Mouse (Mus musculus): ENCODE measurements around the gene Ssc5d. TPM values are rescaled to one million over a fixed set of nuclear protein-coding genes. Genes with fewer than 3 reads are reported as not detected.

The Ssc5d gene
- polyA plus RNA-seq, 1 experiment from 2014 or later = 2.3 TPM

GRCm38 (mm10) chr7:4963527-4963926 is 37.9 kb downstream of the Ssc5d start:
- ATAC-seq (ENCODE audit: low FRiP score, low TSS enrichment) = no peak
- H3K9ac ChIP-seq (replicated peaks; ENCODE audit: low read length) = no peak overlapping the region
- WGBS = 68% methylated on average over 5 of the region's 5 CpGs
- H3K4me2 ChIP-seq (replicated peaks; ENCODE audit: low read depth, low read length) = no peak overlapping the region
- no peaks in the 10 kb centered on the region for H3K4me1 ChIP-seq (ENCODE audit: insufficient read depth, low read length)
- H3K27ac ChIP-seq (ENCODE audit: low read length) = no peak overlapping the region
- no peaks in the 10 kb centered on the region for H3K9me3 ChIP-seq (ENCODE audit: low read length)
- H3K4me3 ChIP-seq (ENCODE audit: low read length) = no peak overlapping the region
- H3K36me3 ChIP-seq (ENCODE audit: insufficient read depth, low read length) = no peaks in the 10 kb centered on the region
- no peaks in the 10 kb centered on the region for H3K27me3 ChIP-seq (ENCODE audit: insufficient read depth, low read length)

- 4% methylated on average over 10 of the region's 10 CpGs for WGBS
- Histone ChIP-seq H3K4me1 (ENCODE audit: insufficient read depth, low read length) (no peaks in the 10 kb centered on the region), H3K27me3 (ENCODE audit: insufficient read depth, low read length) (no peaks in the 10 kb centered on the region), H3K27ac (ENCODE audit: low read length) (no peak within 1 kb of the TSS), H3K9me3 (ENCODE audit: low read length) (no peaks in the 10 kb centered on the region), H3K4me3 (ENCODE audit: low read length) (no peak within 1 kb of the TSS), H3K9ac (replicated peaks; ENCODE audit: low read length) (peak within 1 kb of the TSS; percentile 47; the same call in 1 of the 2 replicates), H3K4me2 (replicated peaks; ENCODE audit: low read depth, low read length) (peak within 1 kb of the TSS; percentile 45), H3K36me3 (ENCODE audit: insufficient read depth, low read length) (no peaks in the 10 kb centered on the region)
- peak; percentile 91 for ATAC-seq (ENCODE audit: low FRiP score, low TSS enrichment)
Observed at GRCm38 (mm10) chr7:4964272-4964671, 38.7 kb downstream of the Ssc5d start, which contains the start of gene Sbk2. Gene Sbk2, minus strand, starts transcription at chr7:4964406.

GRCm38 (mm10) chr7:4964988-4965387 is 39.4 kb downstream of the Ssc5d start:
- no peak overlapping the region for H3K9ac ChIP-seq (replicated peaks; ENCODE audit: low read length)
- 87% methylated on average over 5 of the region's 5 CpGs for WGBS
- no peak overlapping the region for H3K27ac ChIP-seq (ENCODE audit: low read length)
- no peaks in the 10 kb centered on the region for H3K9me3 ChIP-seq (ENCODE audit: low read length)
- H3K4me3 ChIP-seq (ENCODE audit: low read length) = no peak overlapping the region
- H3K4me2 ChIP-seq (replicated peaks; ENCODE audit: low read depth, low read length) = no peak overlapping the region
- no peaks in the 10 kb centered on the region for H3K4me1 ChIP-seq (ENCODE audit: insufficient read depth, low read length)
- no peak for ATAC-seq (ENCODE audit: low FRiP score, low TSS enrichment)
- no peaks in the 10 kb centered on the region for H3K27me3 ChIP-seq (ENCODE audit: insufficient read depth, low read length)
- H3K36me3 ChIP-seq (ENCODE audit: insufficient read depth, low read length) = no peaks in the 10 kb centered on the region

GRCm38 (mm10) chr7:4971068-4971467 is 45.5 kb downstream of the Ssc5d start, which contains the start of gene Sbk3:
Gene Sbk3, minus strand, starts transcription at chr7:4971168.
- 42% methylated on average over 6 of the region's 6 CpGs for WGBS
- Histone ChIP-seq H3K27me3 (ENCODE audit: insufficient read depth, low read length) (no peaks in the 10 kb centered on the region), H3K4me3 (ENCODE audit: low read length) (no peak within 1 kb of the TSS), H3K36me3 (ENCODE audit: insufficient read depth, low read length) (no peaks in the 10 kb centered on the region), H3K9me3 (ENCODE audit: low read length) (no peaks in the 10 kb centered on the region), H3K4me1 (ENCODE audit: insufficient read depth, low read length) (no peaks in the 10 kb centered on the region), H3K4me2 (replicated peaks; ENCODE audit: low read depth, low read length) (no peak within 1 kb of the TSS), H3K27ac (ENCODE audit: low read length) (no peak within 1 kb of the TSS), H3K9ac (replicated peaks; ENCODE audit: low read length) (no peak within 1 kb of the TSS)
- no peak for ATAC-seq (ENCODE audit: low FRiP score, low TSS enrichment)

- WGBS = 24% methylated on average over 7 of the region's 7 CpGs
- no peak overlapping the region for H3K27ac ChIP-seq (ENCODE audit: low read length)
- no peak for ATAC-seq (ENCODE audit: low FRiP score, low TSS enrichment)
Observed at GRCm38 (mm10) chr7:4971710-4972109, 46.1 kb downstream of the Ssc5d start.

GRCm38 (mm10) chr7:4972321-4973047 is 46.9 kb downstream of the Ssc5d start:
- Histone ChIP-seq H3K27me3 (ENCODE audit: insufficient read depth, low read length) (no peaks in the 10 kb centered on the region), H3K4me2 (replicated peaks; ENCODE audit: low read depth, low read length) (no peak overlapping the region), H3K36me3 (ENCODE audit: insufficient read depth, low read length) (no peaks in the 10 kb centered on the region), H3K4me1 (ENCODE audit: insufficient read depth, low read length) (no peaks in the 10 kb centered on the region), H3K9me3 (ENCODE audit: low read length) (no peaks in the 10 kb centered on the region), H3K4me3 (ENCODE audit: low read length) (no peak overlapping the region), H3K27ac (ENCODE audit: low read length) (no peak overlapping the region), H3K9ac (replicated peaks; ENCODE audit: low read length) (no peak overlapping the region)
- WGBS = 64% methylated on average over 18 of the region's 18 CpGs
- no peak; the same call in 1 of the 2 replicates for ATAC-seq (ENCODE audit: low FRiP score, low TSS enrichment)

More at GRCm38 (mm10) chr7:4971710-4972109, 46.1 kb downstream of the Ssc5d start:
- Histone ChIP-seq H3K9me3 (ENCODE audit: low read length) (no peaks in the 10 kb centered on the region), H3K4me3 (ENCODE audit: low read length) (no peak overlapping the region), H3K27me3 (ENCODE audit: insufficient read depth, low read length) (no peaks in the 10 kb centered on the region), H3K4me1 (ENCODE audit: insufficient read depth, low read length) (no peaks in the 10 kb centered on the region), H3K9ac (replicated peaks; ENCODE audit: low read length) (no peak overlapping the region), H3K36me3 (ENCODE audit: insufficient read depth, low read length) (no peaks in the 10 kb centered on the region), H3K4me2 (replicated peaks; ENCODE audit: low read depth, low read length) (no peak overlapping the region)

- Histone ChIP-seq H3K9me3 (ENCODE audit: low read length) (no peaks in the 10 kb centered on the region), H3K4me3 (ENCODE audit: low read length) (no peak overlapping the region), H3K4me2 (replicated peaks; ENCODE audit: low read depth, low read length) (no peak overlapping the region), H3K27me3 (ENCODE audit: insufficient read depth, low read length) (no peaks in the 10 kb centered on the region), H3K27ac (ENCODE audit: low read length) (no peak overlapping the region), H3K4me1 (ENCODE audit: insufficient read depth, low read length) (no peaks in the 10 kb centered on the region), H3K9ac (replicated peaks; ENCODE audit: low read length) (no peak overlapping the region), H3K36me3 (ENCODE audit: insufficient read depth, low read length) (no peaks in the 10 kb centered on the region)
- WGBS = 57% methylated on average over 4 of the region's 4 CpGs
- ATAC-seq (ENCODE audit: low FRiP score, low TSS enrichment) = no peak
Observed at GRCm38 (mm10) chr7:4975455-4975854, 49.9 kb downstream of the Ssc5d start.

GRCm38 (mm10) chr7:4976832-4977231 is 51.2 kb downstream of the Ssc5d start:
- WGBS = 87% methylated on average over 7 of the region's 7 CpGs
- H3K4me1 ChIP-seq (ENCODE audit: insufficient read depth, low read length) = no peaks in the 10 kb centered on the region
- no peaks in the 10 kb centered on the region for H3K36me3 ChIP-seq (ENCODE audit: insufficient read depth, low read length)
- H3K9ac ChIP-seq (replicated peaks; ENCODE audit: low read length) = no peak overlapping the region
- H3K27ac ChIP-seq (ENCODE audit: low read length) = no peak overlapping the region
- H3K27me3 ChIP-seq (ENCODE audit: insufficient read depth, low read length) = no peaks in the 10 kb centered on the region
- ATAC-seq (ENCODE audit: low FRiP score, low TSS enrichment) = no peak
- H3K9me3 ChIP-seq (ENCODE audit: low read length) = no peaks in the 10 kb centered on the region
- no peak overlapping the region for H3K4me2 ChIP-seq (replicated peaks; ENCODE audit: low read depth, low read length)
- no peak overlapping the region for H3K4me3 ChIP-seq (ENCODE audit: low read length)

- H3K4me3 ChIP-seq (ENCODE audit: low read length) = no peak overlapping the region
- no peak overlapping the region for H3K27ac ChIP-seq (ENCODE audit: low read length)
- no peak overlapping the region for H3K9ac ChIP-seq (replicated peaks; ENCODE audit: low read length)
- H3K9me3 ChIP-seq (ENCODE audit: low read length) = peaks cover 15% of the 10 kb centered on the region
- no peaks in the 10 kb centered on the region; the same call in 1 of the 2 replicates for H3K27me3 ChIP-seq (ENCODE audit: insufficient read depth, low read length)
- H3K36me3 ChIP-seq (ENCODE audit: insufficient read depth, low read length) = peaks cover 21% of the 10 kb centered on the region
- WGBS = 56% methylated on average over 2 of the region's 2 CpGs
- no peaks in the 10 kb centered on the region for H3K4me1 ChIP-seq (ENCODE audit: insufficient read depth, low read length)
- ATAC-seq (ENCODE audit: low FRiP score, low TSS enrichment) = no peak
- no peak overlapping the region for H3K4me2 ChIP-seq (replicated peaks; ENCODE audit: low read depth, low read length)
Observed at GRCm38 (mm10) chr7:4988250-4988649, 62.7 kb downstream of the Ssc5d start.

- Histone ChIP-seq H3K4me2 (replicated peaks; ENCODE audit: low read depth, low read length) (peak overlapping the region; percentile 86), H3K27ac (ENCODE audit: low read length) (no peak overlapping the region), H3K27me3 (ENCODE audit: insufficient read depth, low read length) (no peaks in the 10 kb centered on the region), H3K9ac (replicated peaks; ENCODE audit: low read length) (no peak overlapping the region), H3K9me3 (ENCODE audit: low read length) (peaks cover 20% of the 10 kb centered on the region), H3K4me3 (ENCODE audit: low read length) (no peak overlapping the region), H3K36me3 (ENCODE audit: insufficient read depth, low read length) (peaks cover 29% of the 10 kb centered on the region), H3K4me1 (ENCODE audit: insufficient read depth, low read length) (peaks cover 18% of the 10 kb centered on the region)
- WGBS = 48% methylated on average over 48 of the region's 55 CpGs
- no peak for ATAC-seq (ENCODE audit: low FRiP score, low TSS enrichment)
Observed at GRCm38 (mm10) chr7:4993347-4993998, 67.9 kb downstream of the Ssc5d start.

All from kidney, embryonic 16.5 days (tissue).